Mouse (Mus musculus) embryonic facial prominence, embryonic 12.5 days (tissue): ENCODE measurements around the gene Prr12. TPM values are rescaled to one million over a fixed set of nuclear protein-coding genes. Genes with fewer than 3 reads are reported as not detected.

Experiments
- ATAC-seq: fragments of 200-750 bp; cut with Nextera tagmentation; 2 replicates; pipeline ENCODE4 v1.8.0; 2017; ENCODE audit not compliant: insufficient number of reproducible peaks, insufficient read depth, low FRiP score, low TSS enrichment
- H3K27ac ChIP-seq: fragments of 300-500 bp; sonication (generic); 2 replicates; pipeline ENCODE4 v1.5.1; 2016; ENCODE audit warnings: mild to moderate bottlenecking
- H3K27me3 ChIP-seq: fragments of 300-500 bp; sonication (generic); 2 replicates; pipeline ENCODE4 v1.6.1; 2016; ENCODE audit warnings: mild to moderate bottlenecking, moderate library complexity
- H3K36me3 ChIP-seq: fragments of 300-500 bp; sonication (generic); 2 replicates; pipeline ENCODE4 v1.6.1; 2016; ENCODE audit warnings: mild to moderate bottlenecking
- H3K4me1 ChIP-seq: fragments of 300-500 bp; sonication (generic); 2 replicates; pipeline ENCODE4 v1.6.1; 2016
- H3K4me2 ChIP-seq: fragments of 300-500 bp; sonication (generic); replicated peaks from 2 replicates; pipeline ENCODE4 v1.6.1; 2016; ENCODE audit warnings: mild to moderate bottlenecking, moderate library complexity
- H3K4me3 ChIP-seq: fragments of 300-500 bp; sonication (generic); 2 replicates; pipeline ENCODE4 v1.5.1; 2016; ENCODE audit warnings: mild to moderate bottlenecking
- H3K9ac ChIP-seq: fragments of 300-500 bp; sonication (generic); 2 replicates; pipeline ENCODE4 v1.6.1; 2016; ENCODE audit warnings: mild to moderate bottlenecking, moderate library complexity
- H3K9me3 ChIP-seq: fragments of 300-500 bp; sonication (generic); 2 replicates; pipeline ENCODE4 v1.6.1; 2016; ENCODE audit warnings: mild to moderate bottlenecking, moderate library complexity
- WGBS: fragments of 180-500 bp; shearing (Covaris S2); methylation state at CpG from one replicate; pipeline ENCODE4 v1.1.7; 2016; 5-methylcytosine and 5-hydroxymethylcytosine counted together
- polyA plus RNA-seq: library from polyadenylated mRNA; unstranded; fragments of >200 nt; fragmentation: Nextera tagmentation; extraction: Ambion mirVana; gene quantifications from 2 replicates; pipeline ENCODE4 v1.2.1, GENCODE M21; 2016

Prr12 gene
- polyA plus RNA-seq, 1 experiment from 2014 or later: 13.7 TPM

DNA sequence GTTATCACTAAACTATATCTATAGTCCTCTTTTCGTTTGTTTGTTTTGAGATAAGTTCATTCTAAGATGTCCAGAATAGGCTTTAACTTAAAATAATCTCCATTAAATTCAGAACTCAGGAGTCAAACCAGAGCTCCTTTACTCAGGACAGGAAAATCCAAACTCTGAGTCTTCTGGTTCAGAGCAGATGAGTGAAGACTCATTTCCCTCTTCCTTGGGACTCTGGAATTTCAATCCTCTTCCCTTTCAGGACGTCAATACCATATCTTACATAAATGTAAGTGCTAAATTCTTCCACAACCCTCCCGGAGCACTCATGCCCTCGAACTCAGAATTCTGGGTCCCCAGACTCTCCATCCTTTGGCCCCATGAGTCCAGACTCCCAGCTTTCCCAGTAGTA lies 35.9 kb downstream of the Prr12 start:
- Histone ChIP-seq H3K9ac (peak overlapping the region; percentile 20), H3K36me3 (peaks cover 19% of the 10 kb centered on the region), H3K4me2 (peak overlapping the region; percentile 71), H3K27ac (peak overlapping the region; percentile 93), H3K27me3 (peaks cover 2% of the 10 kb centered on the region; the same call in 1 of the 2 replicates), H3K9me3 (no peaks in the 10 kb centered on the region), H3K4me1 (peaks cover 22% of the 10 kb centered on the region), H3K4me3 (peak overlapping the region; percentile 92)
- 4% methylated on average over 4 of the region's 4 CpGs for WGBS
- no peak for ATAC-seq

DNA sequence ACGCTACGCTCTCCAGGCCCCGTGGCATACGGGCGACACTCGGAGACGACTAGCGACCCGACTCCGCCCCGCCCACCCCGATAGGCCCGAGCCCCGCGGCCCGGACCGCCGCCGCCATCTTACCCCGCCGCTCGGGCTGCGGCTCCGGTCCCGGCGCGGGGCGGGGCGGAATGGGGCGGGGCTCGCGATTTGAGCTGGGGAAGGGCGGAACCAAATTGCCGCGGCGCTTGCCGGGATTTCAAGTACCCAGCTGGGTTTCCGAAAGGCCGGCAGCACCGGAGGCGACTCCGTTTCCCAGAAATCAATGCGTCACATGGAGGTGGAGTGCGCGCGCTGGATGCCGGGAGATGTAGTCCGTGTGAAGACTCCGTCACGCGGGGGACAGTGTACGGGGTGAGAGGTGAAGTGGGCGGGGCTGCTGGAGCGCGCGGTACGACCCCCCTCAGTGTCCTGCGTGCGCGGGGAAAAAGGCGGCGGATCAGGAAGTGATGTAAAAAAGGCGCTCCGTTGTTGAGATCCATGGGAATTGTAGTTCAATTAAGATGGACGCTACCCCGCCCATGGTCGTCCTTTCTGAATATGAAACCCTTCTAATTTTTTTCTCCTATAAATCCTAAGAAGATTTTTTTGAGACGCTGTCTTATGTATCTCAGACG lies 36.6 kb downstream of the Prr12 start, which contains the start of gene Scaf1:
Gene Scaf1 (minus strand): TSS at position 407 of the 656 bp plus-strand sequence.
- WGBS: under 1% methylated on average over 69 of the region's 69 CpGs
- ATAC-seq: peak; percentile 86
- peaks cover 2% of the 10 kb centered on the region; the same call in 1 of the 2 replicates for H3K27me3 ChIP-seq
- H3K36me3 ChIP-seq: peaks cover 26% of the 10 kb centered on the region
- H3K4me1 ChIP-seq: peaks cover 22% of the 10 kb centered on the region
- no peaks in the 10 kb centered on the region for H3K9me3 ChIP-seq
- peak within 1 kb of the TSS; percentile 74 for H3K4me2 ChIP-seq
- H3K4me3 ChIP-seq: peak within 1 kb of the TSS; percentile 92
- H3K9ac ChIP-seq: peak within 1 kb of the TSS; percentile 96
- H3K27ac ChIP-seq: peak within 1 kb of the TSS; percentile 93

DNA sequence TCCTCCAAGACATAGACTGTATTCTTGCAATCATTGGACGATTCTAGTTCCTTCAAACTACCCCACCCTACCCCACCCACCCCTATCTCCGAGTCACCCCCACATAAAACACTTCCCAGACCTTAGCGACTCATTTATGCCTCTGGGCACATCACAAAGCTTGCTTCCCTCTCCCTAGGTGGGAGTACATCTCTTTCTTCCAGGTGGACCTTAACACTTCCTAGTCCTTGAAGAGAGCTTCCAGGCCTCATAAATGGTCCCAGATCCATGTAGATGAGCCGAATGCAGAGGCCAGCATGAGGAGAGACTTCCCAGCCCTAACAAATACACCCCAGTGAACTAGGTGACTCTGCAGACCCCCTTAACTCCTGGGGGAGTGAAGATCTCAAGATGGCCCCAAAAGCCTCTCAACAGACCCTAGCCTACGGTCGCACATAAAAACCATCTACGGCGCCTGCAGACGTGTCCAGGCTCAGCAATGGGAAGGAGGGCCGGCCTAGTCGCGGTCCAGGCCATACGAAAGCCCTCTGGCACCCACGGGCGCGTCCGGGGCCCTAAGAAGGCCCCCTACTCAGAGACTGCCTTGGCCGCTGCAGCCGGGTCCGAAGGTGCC lies 37.2 kb downstream of the Prr12 start:
- H3K27ac ChIP-seq: peak overlapping the region; percentile 81
- 2% methylated on average over 20 of the region's 20 CpGs for WGBS
- no peak; the same call in 1 of the 2 replicates for ATAC-seq

DNA sequence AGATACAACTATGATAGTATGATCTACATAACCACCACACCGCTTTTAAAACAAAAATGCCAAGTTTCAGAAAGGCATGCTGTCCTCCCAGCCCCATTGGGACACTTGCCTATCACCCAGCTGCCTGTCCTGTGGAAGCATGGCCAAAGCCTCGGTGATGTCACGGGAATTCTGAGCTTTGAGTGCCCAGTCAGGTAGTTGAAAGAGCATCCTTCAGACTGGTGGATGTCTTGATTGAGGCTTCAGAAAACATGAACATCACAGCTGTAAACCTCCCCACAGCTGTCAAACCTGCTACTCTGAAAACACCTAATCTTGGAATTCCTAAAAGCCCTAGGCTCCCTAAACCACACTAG lies 38.6 kb downstream of the Prr12 start:
- no peak for ATAC-seq
- peaks cover 45% of the 10 kb centered on the region for H3K36me3 ChIP-seq

More for the DNA sequence above, 37.2 kb downstream of the Prr12 start:
- Histone ChIP-seq H3K4me2 (peak overlapping the region; percentile 74), H3K4me1 (peaks cover 22% of the 10 kb centered on the region), H3K9ac (peak overlapping the region; percentile 96), H3K9me3 (no peaks in the 10 kb centered on the region), H3K4me3 (peak overlapping the region; percentile 92), H3K36me3 (peaks cover 31% of the 10 kb centered on the region), H3K27me3 (peaks cover under 1% of the 10 kb centered on the region; the same call in 1 of the 2 replicates)

DNA sequence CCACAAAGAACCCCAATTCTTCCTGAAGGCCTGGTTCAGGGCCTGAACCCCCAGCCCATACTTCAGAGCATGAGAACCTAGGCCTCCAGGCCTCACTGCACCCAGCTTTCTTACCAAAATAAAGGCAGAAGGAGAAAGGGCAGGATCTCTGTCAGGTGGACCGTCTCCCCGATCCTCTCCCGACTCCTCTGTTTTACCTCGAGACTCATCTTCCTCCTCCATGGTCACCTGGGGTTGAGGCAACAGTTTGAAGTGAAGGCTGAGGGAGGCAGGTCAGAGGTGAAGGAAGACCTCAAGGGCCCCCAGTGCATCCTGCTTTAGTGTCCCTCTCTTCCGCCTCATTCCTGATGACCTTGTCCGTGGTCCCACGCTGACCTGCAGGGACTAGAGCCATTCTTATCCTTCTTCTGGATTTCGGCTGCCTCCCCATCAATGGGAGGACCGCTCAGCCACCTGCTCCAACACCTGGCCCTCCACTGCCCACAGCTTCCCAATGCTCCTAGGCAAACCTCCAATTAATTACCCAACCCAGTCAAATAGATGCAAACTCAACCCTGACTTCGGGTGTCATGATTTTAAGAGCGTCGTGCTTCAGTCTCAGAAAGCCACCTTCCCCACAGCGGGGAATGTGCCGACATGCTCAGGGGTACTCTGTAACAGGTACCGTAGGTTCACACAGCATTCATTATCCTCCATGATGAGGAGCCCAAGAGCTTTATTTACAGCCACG lies 39.1 kb downstream of the Prr12 start:
- Histone ChIP-seq H3K27ac (no peak overlapping the region), H3K9ac (no peak overlapping the region), H3K36me3 (peaks cover 50% of the 10 kb centered on the region), H3K9me3 (no peaks in the 10 kb centered on the region), H3K27me3 (no peaks in the 10 kb centered on the region), H3K4me1 (peaks cover 14% of the 10 kb centered on the region), H3K4me2 (no peak overlapping the region), H3K4me3 (no peak overlapping the region)
- ATAC-seq: no peak
- WGBS: 97% methylated on average over 16 of the region's 16 CpGs

More for the DNA sequence above, 38.6 kb downstream of the Prr12 start:
- H3K4me3 ChIP-seq: no peak overlapping the region
- 92% methylated on average over 3 of the region's 3 CpGs for WGBS
- no peaks in the 10 kb centered on the region for H3K27me3 ChIP-seq
- H3K4me1 ChIP-seq: peaks cover 18% of the 10 kb centered on the region
- no peak overlapping the region for H3K9ac ChIP-seq
- no peak overlapping the region for H3K4me2 ChIP-seq
- H3K27ac ChIP-seq: no peak overlapping the region
- no peaks in the 10 kb centered on the region for H3K9me3 ChIP-seq

DNA sequence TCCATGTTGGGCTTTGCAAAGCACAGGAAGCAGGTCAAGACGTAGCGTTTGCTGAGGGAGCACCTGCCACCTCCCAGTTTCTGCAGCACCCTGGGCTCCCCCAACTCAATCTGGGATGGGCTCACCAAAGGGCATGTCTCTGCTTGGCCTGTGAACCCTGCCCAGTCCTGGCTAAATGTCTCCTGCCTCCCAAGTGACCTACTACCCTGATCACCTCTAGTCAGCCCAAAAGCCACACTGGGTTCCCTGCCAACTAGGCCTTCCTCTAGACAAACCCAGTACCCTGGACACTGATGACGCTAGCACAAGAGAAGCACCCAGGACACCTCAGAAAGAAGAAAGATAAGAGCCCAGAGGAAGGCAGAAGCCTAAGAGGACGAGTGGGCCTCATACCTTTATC lies 39.9 kb downstream of the Prr12 start:
- Histone ChIP-seq H3K4me1 (peaks cover 10% of the 10 kb centered on the region), H3K4me2 (no peak overlapping the region), H3K36me3 (peaks cover 57% of the 10 kb centered on the region), H3K9ac (no peak overlapping the region), H3K4me3 (no peak overlapping the region), H3K27ac (no peak overlapping the region), H3K9me3 (no peaks in the 10 kb centered on the region), H3K27me3 (no peaks in the 10 kb centered on the region)
- WGBS: 76% methylated on average over 4 of the region's 4 CpGs
- no peak for ATAC-seq

DNA sequence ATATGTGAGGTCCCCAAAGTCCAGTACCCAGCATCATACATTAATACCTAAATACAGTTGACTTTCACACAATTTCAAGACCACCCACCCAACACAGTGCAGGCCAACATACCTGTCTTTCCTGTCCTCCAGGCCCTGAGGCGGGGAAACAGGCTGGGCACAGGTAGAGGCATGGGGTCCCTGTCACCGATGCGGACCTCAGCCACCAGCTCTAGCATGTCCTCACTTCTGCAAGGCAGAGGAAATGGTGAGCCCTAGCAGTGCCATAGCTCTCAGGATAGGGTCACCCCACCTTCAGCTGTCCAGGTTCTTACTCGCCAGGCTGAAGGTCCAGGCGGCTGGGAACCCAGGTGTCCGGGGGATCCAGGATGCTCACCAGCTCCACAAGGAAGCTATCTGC lies 40.7 kb downstream of the Prr12 start:
- no peak for ATAC-seq
- H3K27ac ChIP-seq: no peak overlapping the region
- H3K4me2 ChIP-seq: no peak overlapping the region
- H3K27me3 ChIP-seq: no peaks in the 10 kb centered on the region
- H3K4me1 ChIP-seq: peaks cover 10% of the 10 kb centered on the region
- 92% methylated on average over 6 of the region's 6 CpGs for WGBS
- H3K4me3 ChIP-seq: no peak overlapping the region
- no peaks in the 10 kb centered on the region for H3K9me3 ChIP-seq
- peaks cover 65% of the 10 kb centered on the region for H3K36me3 ChIP-seq
- no peak overlapping the region for H3K9ac ChIP-seq

DNA sequence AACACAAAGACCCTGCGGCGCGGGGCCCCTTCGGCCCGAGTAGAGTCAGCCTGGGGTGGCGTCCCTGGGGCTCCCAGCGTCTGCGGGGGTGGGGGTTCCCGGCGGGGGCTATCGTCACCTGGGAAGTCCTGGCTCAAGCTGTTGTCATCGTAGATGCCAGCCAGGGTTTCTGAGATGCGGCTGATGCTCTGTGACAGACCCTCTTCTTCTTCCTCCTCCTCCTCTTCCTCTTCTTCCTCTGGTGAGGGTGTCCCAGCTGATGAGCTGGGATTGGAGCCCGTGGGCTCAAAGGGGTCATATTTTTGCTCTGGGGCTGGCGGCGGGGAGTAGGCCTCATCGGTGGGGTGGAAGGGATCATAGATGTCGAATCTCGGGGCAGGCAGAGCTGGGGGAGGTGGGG lies 44.3 kb downstream of the Prr12 start:
- peaks cover 97% of the 10 kb centered on the region for H3K36me3 ChIP-seq
- H3K4me1 ChIP-seq: no peaks in the 10 kb centered on the region
- no peak overlapping the region for H3K4me2 ChIP-seq
- H3K4me3 ChIP-seq: no peak overlapping the region
- no peaks in the 10 kb centered on the region for H3K9me3 ChIP-seq
- 95% methylated on average over 19 of the region's 19 CpGs for WGBS
- H3K27ac ChIP-seq: no peak overlapping the region
- no peak for ATAC-seq
- H3K27me3 ChIP-seq: no peaks in the 10 kb centered on the region
- no peak overlapping the region for H3K9ac ChIP-seq

DNA sequence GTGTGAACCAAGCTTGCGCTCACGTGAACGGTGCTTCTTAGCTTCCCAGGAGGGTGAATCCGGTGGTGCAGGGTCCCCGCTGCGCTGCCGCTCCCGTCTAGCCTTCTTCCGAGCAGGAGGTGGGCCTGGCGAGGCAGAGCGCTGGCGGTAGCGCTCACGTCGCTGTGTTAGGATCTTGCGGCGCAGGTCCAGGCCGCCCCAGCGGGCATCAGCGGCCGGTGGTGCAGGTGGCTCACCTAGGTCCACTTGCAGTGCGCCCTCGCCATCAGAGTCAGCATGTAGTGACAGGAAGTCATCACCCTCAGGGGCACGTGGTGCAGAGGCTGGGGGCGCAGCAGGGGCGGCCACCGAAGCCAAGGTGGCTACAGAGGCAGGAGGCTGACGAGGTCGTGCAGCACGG lies 44.8 kb downstream of the Prr12 start:
- ATAC-seq: no peak
- H3K27me3 ChIP-seq: no peaks in the 10 kb centered on the region
- no peak overlapping the region for H3K4me3 ChIP-seq
- H3K9me3 ChIP-seq: no peaks in the 10 kb centered on the region
- peaks cover 97% of the 10 kb centered on the region for H3K36me3 ChIP-seq
- H3K27ac ChIP-seq: no peak overlapping the region
- 93% methylated on average over 30 of the region's 30 CpGs for WGBS
- no peak overlapping the region for H3K9ac ChIP-seq
- H3K4me2 ChIP-seq: no peak overlapping the region
- no peaks in the 10 kb centered on the region for H3K4me1 ChIP-seq

DNA sequence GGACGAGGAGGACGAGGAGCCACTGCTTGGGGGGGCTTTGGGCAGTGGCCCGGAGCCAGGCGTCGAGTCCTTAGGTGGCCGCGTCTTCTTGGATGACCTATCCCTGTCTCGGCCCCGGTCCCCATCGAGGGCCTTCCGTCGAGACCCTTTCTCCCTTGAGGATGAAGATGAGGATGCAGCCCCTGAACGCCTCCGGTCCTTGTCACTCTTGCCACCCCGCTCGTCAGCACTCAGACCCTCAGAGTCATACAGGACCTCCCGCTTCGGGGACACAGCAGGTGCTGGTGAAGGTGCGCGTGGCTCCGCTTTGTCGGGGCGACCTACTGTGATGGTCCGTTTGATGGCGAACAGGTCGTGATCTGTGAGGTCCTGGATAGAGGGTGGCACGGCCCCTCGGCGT lies 45.5 kb downstream of the Prr12 start:
- Histone ChIP-seq H3K4me1 (no peaks in the 10 kb centered on the region), H3K9ac (no peak overlapping the region), H3K27me3 (no peaks in the 10 kb centered on the region), H3K4me3 (no peak overlapping the region), H3K9me3 (no peaks in the 10 kb centered on the region), H3K4me2 (no peak overlapping the region), H3K36me3 (peaks cover 97% of the 10 kb centered on the region), H3K27ac (no peak overlapping the region)
- ATAC-seq: no peak
- WGBS: 97% methylated on average over 29 of the region's 29 CpGs

DNA sequence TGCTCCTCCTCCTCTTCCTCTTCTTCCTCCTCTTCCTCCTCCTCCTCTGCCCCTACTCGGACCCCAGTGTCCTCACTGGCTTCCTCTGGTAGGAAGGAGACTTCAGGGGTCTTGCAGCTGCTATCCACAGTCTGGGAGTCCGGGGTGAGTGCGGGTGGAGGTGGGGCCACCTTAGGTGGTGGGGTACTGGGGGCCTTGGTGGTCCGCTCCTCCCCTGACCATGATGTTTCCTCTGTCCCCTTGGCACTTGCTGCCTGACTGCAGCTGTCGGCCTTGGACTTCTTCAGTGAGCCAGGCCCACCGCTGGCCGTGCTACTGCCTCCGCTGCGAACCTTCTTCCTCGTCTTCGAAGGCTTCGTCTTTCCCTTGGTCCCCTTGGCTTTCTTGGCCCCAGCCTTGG lies 46.2 kb downstream of the Prr12 start:
- H3K4me1 ChIP-seq: no peaks in the 10 kb centered on the region
- no peak overlapping the region for H3K4me2 ChIP-seq
- H3K9ac ChIP-seq: no peak overlapping the region
- no peaks in the 10 kb centered on the region for H3K9me3 ChIP-seq
- no peak overlapping the region for H3K27ac ChIP-seq
- H3K36me3 ChIP-seq: peaks cover 97% of the 10 kb centered on the region
- ATAC-seq: no peak
- no peaks in the 10 kb centered on the region for H3K27me3 ChIP-seq
- H3K4me3 ChIP-seq: no peak overlapping the region
- 90% methylated on average over 12 of the region's 12 CpGs for WGBS
